Mouse (Mus musculus) left cerebral cortex, postnatal 10 days (tissue): ENCODE data around the gene Cdh16. TPM values are rescaled to one million over a fixed set of nuclear protein-coding genes. Genes with fewer than 3 reads are reported as not detected.
"Not testable (repeated sequence)": the region's sequence is repeated elsewhere in the genome, so short reads cannot be mapped to it uniquely, and the experiment has no call there.

Experiments
- DNase-seq, 2 experiments: peaks; one replicate each; pipeline ENCODE4 v3.0.0; 2021 to 2022; ENCODE audit warnings: low spot score in 2 of 2, mixed read lengths in 1 of 2; ENCODE audit errors: extremely low spot score in 1 of 2
- intact Hi-C: fragments of 180-260 bp; cut with DNase I; formaldehyde crosslinking; loops from one replicate; pipeline ENCODE4 v1.15.1; 2025
- total RNA-seq, 2 experiments: library from RNA; stranded (reverse); gene quantifications; 2 replicates each; pipeline ENCODE4 v1.2.3; 2021

Gene Cdh16
- total RNA-seq: not detected

- intact Hi-C loops: no loop called here
- no peak for DNase-seq
Observed at GRCm38 (mm10) chr8:104624161-104624560, at the start of gene Cdh16. Gene Cdh16, minus strand, starts transcription at chr8:104624396.

- DNase-seq: no peak
- intact Hi-C loops: loop anchor here (5.0 to 10.0 kb wide), 2 partner anchors 562 to 639 kb away; partner anchors contain the start of genes E2f4 and Exoc3l
Observed at GRCm38 (mm10) chr8:104655614-104656013, 31.4 kb upstream of the Cdh16 start.

GRCm38 (mm10) chr8:104654984-104655383, 30.8 kb upstream of the Cdh16 start:
- intact Hi-C loops: loop anchor here (5.0 to 10.0 kb wide), 2 partner anchors 562 to 640 kb away; partner anchors contain the start of genes E2f4 and Exoc3l
- peak; percentile 77 to 87 for DNase-seq

- DNase-seq: not testable (repeated sequence)
- intact Hi-C loops: loop anchor here (5.0 kb wide), 1 partner anchor 42 kb away; no protein-coding TSS in a partner anchor
Observed at GRCm38 (mm10) chr8:104644187-104644586, 20.0 kb upstream of the Cdh16 start.

GRCm38 (mm10) chr8:104642324-104642654, 18.1 kb upstream of the Cdh16 start:
- intact Hi-C loops: loop anchor here (5.0 kb wide), 1 partner anchor 40 kb away; no protein-coding TSS in a partner anchor
- DNase-seq: no peak

- peak; percentile 84 to 93 for DNase-seq
- intact Hi-C loops: loop anchor here (5.0 kb wide), 1 partner anchor 39 kb away; no protein-coding TSS in a partner anchor
Observed at GRCm38 (mm10) chr8:104641426-104642323, 17.5 kb upstream of the Cdh16 start, which contains the start of gene Ciao2b. Gene Ciao2b, minus strand, starts transcription at chr8:104641965.

GRCm38 (mm10) chr8:104640831-104641370, 16.7 kb upstream of the Cdh16 start:
- intact Hi-C loops: loop anchor here (5.0 kb wide), 1 partner anchor 39 kb away; no protein-coding TSS in a partner anchor

GRCm38 (mm10) chr8:104640241-104640640, 16.0 kb upstream of the Cdh16 start:
- no peak for DNase-seq

More at GRCm38 (mm10) chr8:104640831-104641370, 16.7 kb upstream of the Cdh16 start:
- no peak for DNase-seq

GRCm38 (mm10) chr8:104638010-104638409, 13.8 kb upstream of the Cdh16 start:
- DNase-seq: no peak
- intact Hi-C loops: no loop called here

More at GRCm38 (mm10) chr8:104640241-104640640, 16.0 kb upstream of the Cdh16 start:
- intact Hi-C loops: loop anchor here (5.0 kb wide), 1 partner anchor 38 kb away; no protein-coding TSS in a partner anchor

GRCm38 (mm10) chr8:104635004-104635710, 11.0 kb upstream of the Cdh16 start:
- intact Hi-C loops: no loop called here
- no peak for DNase-seq

GRCm38 (mm10) chr8:104633156-104633744, 9.1 kb upstream of the Cdh16 start:
- no peak for DNase-seq

GRCm38 (mm10) chr8:104632486-104632885, 8.3 kb upstream of the Cdh16 start:
- DNase-seq: peak; percentile 36 to 54

More at GRCm38 (mm10) chr8:104633156-104633744, 9.1 kb upstream of the Cdh16 start:
- intact Hi-C loops: no loop called here

GRCm38 (mm10) chr8:104631975-104632374, 7.8 kb upstream of the Cdh16 start:
- intact Hi-C loops: no loop called here
- no peak for DNase-seq

More at GRCm38 (mm10) chr8:104632486-104632885, 8.3 kb upstream of the Cdh16 start:
- intact Hi-C loops: no loop called here

GRCm38 (mm10) chr8:104630981-104631663, 6.9 kb upstream of the Cdh16 start, which contains the start of gene Rrad:
Gene Rrad, minus strand, starts transcription at chr8:104631327.
- peak in 1 of 2 experiments; percentile 74 for DNase-seq
- intact Hi-C loops: no loop called here

GRCm38 (mm10) chr8:104630574-104630973, 6.4 kb upstream of the Cdh16 start:
- DNase-seq: peak in 1 of 2 experiments; percentile 55
- intact Hi-C loops: no loop called here

GRCm38 (mm10) chr8:104630111-104630479, 5.9 kb upstream of the Cdh16 start:
- no peak for DNase-seq
- intact Hi-C loops: no loop called here

- intact Hi-C loops: no loop called here
- DNase-seq: peak in 1 of 2 experiments; percentile 62
Observed at GRCm38 (mm10) chr8:104629306-104630110, 5.3 kb upstream of the Cdh16 start.
